Mouse (Mus musculus) stomach, embryonic 14.5 days (tissue): Measurements from ENCODE around the gene Phgdh. TPM values are rescaled to one million over a fixed set of nuclear protein-coding genes. Genes with fewer than 3 reads are reported as not detected.

Source experiments
- ATAC-seq: fragments of 200-750 bp; cut with Nextera tagmentation; 2 replicates; pipeline ENCODE4 v1.8.0; 2017; ENCODE audit warnings: low read depth, moderate TSS enrichment; ENCODE audit not compliant: insufficient number of reproducible peaks, insufficient read depth, low FRiP score
- H3K27ac ChIP-seq: fragments of 300-500 bp; sonication (generic); 2 replicates; pipeline ENCODE4 v1.5.1; 2014; ENCODE audit warnings: mild to moderate bottlenecking, low read length, moderate library complexity, mixed read lengths
- H3K27me3 ChIP-seq: fragments of 300-500 bp; sonication (generic); 2 replicates; pipeline ENCODE4 v1.6.1; 2014; ENCODE audit warnings: low read length, control low read depth, mixed read lengths; ENCODE audit not compliant: control insufficient read depth, insufficient read depth
- H3K36me3 ChIP-seq: fragments of 300-500 bp; sonication (generic); 2 replicates; pipeline ENCODE4 v1.6.1; 2014; ENCODE audit warnings: mild to moderate bottlenecking, control low read depth, low read length, moderate library complexity, mixed read lengths; ENCODE audit not compliant: control insufficient read depth, insufficient read depth
- H3K4me1 ChIP-seq: fragments of 300-500 bp; sonication (generic); 2 replicates; pipeline ENCODE4 v1.6.1; 2014; ENCODE audit warnings: low read length, control low read depth, mixed read lengths; ENCODE audit not compliant: control insufficient read depth, insufficient read depth
- H3K4me2 ChIP-seq: fragments of 300-500 bp; sonication (generic); replicated peaks from 2 replicates; pipeline ENCODE4 v1.6.1; 2014; ENCODE audit warnings: low read depth, low read length, control low read depth
- H3K4me3 ChIP-seq: fragments of 300-500 bp; sonication (generic); 2 replicates; pipeline ENCODE4 v1.5.1; 2014; ENCODE audit warnings: low read depth, low read length, control low read depth
- H3K9ac ChIP-seq: fragments of 300-500 bp; sonication (generic); replicated peaks from 2 replicates; pipeline ENCODE4 v1.6.1; 2014; ENCODE audit warnings: low read depth, mild to moderate bottlenecking, control low read depth, low read length, moderate library complexity, mixed read lengths
- H3K9me3 ChIP-seq: fragments of 300-500 bp; sonication (generic); 2 replicates; pipeline ENCODE4 v1.6.1; 2016; ENCODE audit warnings: low read depth, low read length, control low read depth; ENCODE audit not compliant: control insufficient read depth
- WGBS: fragments of 180-500 bp; shearing (Covaris S2); extraction: QIAGEN DNeasy Blood & Tissue Kit; methylation state at CpG from one replicate; pipeline ENCODE4 v1.1.7; 2014; 5-methylcytosine and 5-hydroxymethylcytosine counted together
- polyA plus RNA-seq: library from polyadenylated mRNA; unstranded; fragments of >200 nt; fragmentation: Nextera tagmentation; extraction: Ambion mirVana; gene quantifications from 2 replicates; pipeline ENCODE4 v1.2.1, GENCODE M21; 2014

Phgdh gene
- polyA plus RNA-seq, 1 experiment from 2014 or later: 175 TPM

DNA sequence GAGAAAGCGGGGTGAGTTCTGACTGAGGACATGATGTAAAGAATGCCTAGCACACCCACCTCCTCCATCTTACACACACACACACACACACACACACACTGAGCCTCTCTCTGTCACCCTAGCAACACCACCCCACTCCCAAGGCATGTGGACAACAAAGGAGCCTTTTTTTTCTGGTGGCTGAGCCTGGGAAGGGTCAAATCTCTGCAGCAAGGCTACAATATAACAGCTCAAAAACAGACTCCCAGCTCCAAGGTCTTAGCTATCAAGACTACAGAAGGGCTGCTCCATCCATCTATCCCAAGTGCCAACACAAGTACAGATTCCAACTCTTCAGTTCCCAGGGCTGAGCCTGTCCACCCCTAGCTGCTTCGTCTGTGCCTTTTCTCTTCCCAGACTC lies 20.6 kb downstream of the Phgdh start:
- H3K4me2 ChIP-seq: no peak overlapping the region
- no peak overlapping the region for H3K4me3 ChIP-seq
- ATAC-seq: no peak
- WGBS: 79% methylated on average over 2 of the region's 2 CpGs
- H3K27ac ChIP-seq: no peak overlapping the region
- no peaks in the 10 kb centered on the region for H3K9me3 ChIP-seq
- H3K4me1 ChIP-seq: peaks cover 5% of the 10 kb centered on the region; the same call in 1 of the 2 replicates
- H3K9ac ChIP-seq: no peak overlapping the region
- H3K27me3 ChIP-seq: no peaks in the 10 kb centered on the region
- H3K36me3 ChIP-seq: peaks cover 15% of the 10 kb centered on the region

DNA sequence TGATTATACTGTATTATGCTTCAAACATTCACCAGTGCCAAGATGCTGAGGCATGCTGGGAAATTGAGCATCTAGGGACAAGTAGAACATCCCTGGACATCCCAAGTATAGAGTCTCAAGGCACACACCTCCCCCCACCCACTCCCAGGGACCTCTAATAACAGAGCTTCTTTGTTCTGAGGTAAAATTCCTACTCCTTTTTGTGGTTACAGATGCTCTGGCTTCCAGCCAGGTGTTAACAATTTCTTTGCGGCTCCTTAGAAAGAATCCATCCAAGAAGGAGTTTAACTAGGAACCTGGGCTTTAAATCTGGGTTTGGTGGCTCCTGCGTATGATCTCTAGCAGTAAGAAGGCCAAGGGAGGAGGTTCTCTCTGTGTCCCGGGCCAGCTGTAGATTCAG lies 22.6 kb downstream of the Phgdh start:
- H3K4me3 ChIP-seq: no peak overlapping the region
- ATAC-seq: no peak
- no peak overlapping the region for H3K4me2 ChIP-seq
- H3K9ac ChIP-seq: no peak overlapping the region
- H3K27ac ChIP-seq: no peak overlapping the region
- no peaks in the 10 kb centered on the region for H3K27me3 ChIP-seq
- H3K9me3 ChIP-seq: no peaks in the 10 kb centered on the region
- H3K4me1 ChIP-seq: peaks cover 5% of the 10 kb centered on the region; the same call in 1 of the 2 replicates
- WGBS: 54% methylated on average over 3 of the region's 3 CpGs
- H3K36me3 ChIP-seq: peaks cover 20% of the 10 kb centered on the region

DNA sequence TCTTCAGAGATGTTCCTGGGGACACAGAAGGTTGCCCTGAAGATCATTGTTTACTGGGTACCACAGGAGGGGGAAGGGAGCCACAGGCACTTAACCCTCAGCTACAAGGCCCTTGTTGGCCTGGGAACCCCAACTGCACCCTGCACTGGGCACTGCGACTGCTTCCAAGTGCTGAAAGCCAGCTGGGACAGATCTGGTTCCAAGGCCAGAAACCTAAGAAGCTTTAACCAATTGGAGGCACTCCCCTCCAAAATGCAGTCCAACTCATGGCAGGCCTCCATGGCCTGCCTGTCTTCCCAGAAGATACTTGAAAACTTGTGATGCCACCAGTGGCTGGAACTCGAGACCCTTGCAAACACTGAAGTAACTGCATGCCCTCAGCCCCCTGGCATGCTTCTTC lies 24.6 kb downstream of the Phgdh start:
- H3K9ac ChIP-seq: no peak overlapping the region
- no peak overlapping the region for H3K4me3 ChIP-seq
- H3K27me3 ChIP-seq: no peaks in the 10 kb centered on the region
- H3K9me3 ChIP-seq: no peaks in the 10 kb centered on the region
- 78% methylated on average over 2 of the region's 2 CpGs for WGBS
- no peak overlapping the region for H3K4me2 ChIP-seq
- ATAC-seq: no peak
- no peak overlapping the region for H3K27ac ChIP-seq
- H3K36me3 ChIP-seq: peaks cover 17% of the 10 kb centered on the region
- H3K4me1 ChIP-seq: peaks cover 5% of the 10 kb centered on the region; the same call in 1 of the 2 replicates

DNA sequence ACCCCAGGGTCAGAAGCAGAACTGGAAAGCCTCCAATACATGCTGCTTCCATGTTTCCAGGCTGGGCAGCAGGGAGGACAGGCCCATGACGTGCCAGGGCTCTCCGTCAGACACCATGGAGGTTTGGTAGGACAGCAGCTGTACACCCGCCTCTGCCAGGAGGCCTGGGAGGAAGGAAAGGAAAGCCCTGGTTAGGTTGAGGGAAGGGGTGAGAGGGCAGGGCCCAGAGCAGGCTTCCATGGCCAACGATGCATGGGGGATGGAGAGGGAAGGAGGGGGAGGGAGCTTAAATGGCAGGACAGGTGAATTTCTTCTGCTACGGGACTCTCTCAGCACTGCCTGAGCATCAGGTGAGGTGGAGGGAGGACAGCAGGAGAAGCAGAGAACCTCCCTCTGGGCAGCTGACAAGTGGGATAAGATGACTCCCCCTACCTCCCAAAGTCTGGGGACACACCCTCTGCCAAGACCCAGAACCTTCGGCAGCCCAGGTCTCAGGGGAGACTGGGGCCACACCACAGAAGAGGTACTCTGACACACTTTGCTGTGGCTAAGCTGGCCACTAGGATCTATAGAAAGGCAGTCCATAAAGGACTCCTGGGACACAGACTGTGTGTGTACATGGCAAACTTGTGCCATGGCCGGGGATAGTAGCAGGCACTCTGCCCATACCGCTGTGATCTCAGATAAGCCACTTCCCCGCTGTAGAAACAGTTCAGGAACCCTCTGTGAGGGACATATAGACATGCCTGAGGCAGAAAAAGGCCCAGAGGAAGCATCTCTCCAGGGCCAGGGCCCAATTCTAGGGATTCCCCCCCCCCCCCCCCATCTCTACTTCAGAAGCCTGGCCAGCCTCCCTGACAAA lies 26.3 kb downstream of the Phgdh start:
- peaks cover 16% of the 10 kb centered on the region for H3K36me3 ChIP-seq
- no peak overlapping the region for H3K9ac ChIP-seq
- H3K9me3 ChIP-seq: no peaks in the 10 kb centered on the region
- WGBS: 85% methylated on average over 9 of the region's 9 CpGs
- no peaks in the 10 kb centered on the region for H3K27me3 ChIP-seq
- H3K4me2 ChIP-seq: no peak overlapping the region
- peaks cover 5% of the 10 kb centered on the region; the same call in 1 of the 2 replicates for H3K4me1 ChIP-seq
- no peak overlapping the region for H3K27ac ChIP-seq
- H3K4me3 ChIP-seq: no peak overlapping the region
- no peak; the same call in 1 of the 2 replicates for ATAC-seq

DNA sequence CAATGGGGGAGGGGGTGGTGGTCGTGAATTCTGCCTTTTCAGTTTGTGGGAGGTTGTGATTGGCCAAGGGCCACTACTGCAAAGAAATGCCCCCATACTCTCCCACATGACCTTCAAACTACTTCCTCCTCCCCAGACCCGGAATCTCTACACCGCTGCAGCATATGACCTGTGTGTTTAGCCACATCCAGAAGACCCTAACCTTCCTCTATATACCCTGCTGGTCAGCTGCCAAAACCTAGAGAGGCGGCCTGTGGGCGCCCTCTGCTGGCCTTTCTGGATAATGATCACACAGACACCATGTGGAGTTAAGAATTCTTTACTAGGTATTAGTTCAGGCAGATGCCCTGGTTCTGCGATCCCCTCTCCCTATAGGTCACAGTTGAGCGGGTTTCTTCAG lies 26.9 kb downstream of the Phgdh start:
- peak; percentile 47; the same call in 1 of the 2 replicates for ATAC-seq
- H3K4me2 ChIP-seq: no peak overlapping the region
- no peak overlapping the region for H3K4me3 ChIP-seq
- WGBS: 34% methylated on average over 6 of the region's 7 CpGs
- peaks cover 5% of the 10 kb centered on the region; the same call in 1 of the 2 replicates for H3K4me1 ChIP-seq
- H3K9me3 ChIP-seq: no peaks in the 10 kb centered on the region
- no peak overlapping the region for H3K9ac ChIP-seq
- H3K36me3 ChIP-seq: peaks cover 12% of the 10 kb centered on the region
- H3K27me3 ChIP-seq: no peaks in the 10 kb centered on the region
- no peak overlapping the region for H3K27ac ChIP-seq

DNA sequence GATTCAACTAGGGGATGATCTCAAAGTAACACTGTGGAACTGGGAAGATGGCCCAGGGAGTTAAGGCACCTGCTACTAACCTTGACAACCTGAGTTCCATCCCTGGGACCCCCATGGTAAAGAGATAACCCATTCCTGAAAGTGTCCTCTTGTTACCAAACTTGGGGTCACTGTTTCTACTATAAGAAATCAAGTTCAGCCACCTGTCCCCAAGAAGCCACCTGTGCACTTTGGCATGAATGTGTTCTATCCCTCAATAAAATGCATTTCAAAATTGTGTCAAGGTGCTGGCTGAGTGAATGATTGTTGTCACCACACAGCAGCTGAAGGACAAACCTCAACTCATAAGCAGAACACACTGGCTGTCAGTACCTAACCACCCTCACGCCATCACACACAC lies 29.3 kb downstream of the Phgdh start:
- H3K36me3 ChIP-seq: peaks cover 8% of the 10 kb centered on the region; the same call in 1 of the 2 replicates
- WGBS: 79% methylated on average over 1 of the region's 1 CpGs

DNA sequence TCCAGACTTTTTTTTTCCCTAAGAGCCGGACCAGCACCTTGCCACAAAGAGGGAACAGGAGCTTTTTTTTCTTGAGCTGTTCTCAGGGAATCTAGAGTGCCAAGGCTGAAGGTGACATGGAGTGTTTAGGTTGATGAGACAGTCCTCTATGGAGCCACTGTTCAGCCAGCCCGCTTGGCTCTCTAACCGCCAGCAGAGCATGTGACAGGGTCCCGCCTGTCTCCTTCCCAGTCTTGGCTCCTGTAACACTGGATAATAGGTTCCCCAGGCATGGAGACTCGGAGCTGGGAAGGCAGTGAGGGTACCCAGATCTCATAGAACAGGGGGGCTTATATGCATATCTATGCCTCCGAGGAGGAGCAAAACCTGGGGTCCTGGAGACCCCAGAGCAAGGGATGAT lies 31.2 kb downstream of the Phgdh start:
- no peak overlapping the region for H3K4me3 ChIP-seq
- no peaks in the 10 kb centered on the region for H3K9me3 ChIP-seq
- H3K27me3 ChIP-seq: no peaks in the 10 kb centered on the region
- H3K36me3 ChIP-seq: peaks cover 2% of the 10 kb centered on the region; the same call in 1 of the 2 replicates
- no peak for ATAC-seq
- WGBS: 87% methylated on average over 6 of the region's 6 CpGs
- H3K9ac ChIP-seq: no peak overlapping the region
- no peak overlapping the region for H3K27ac ChIP-seq
- no peak overlapping the region for H3K4me2 ChIP-seq
- no peaks in the 10 kb centered on the region for H3K4me1 ChIP-seq

More for the DNA sequence above, 29.3 kb downstream of the Phgdh start:
- Histone ChIP-seq H3K4me2 (no peak overlapping the region), H3K4me1 (no peaks in the 10 kb centered on the region), H3K27me3 (no peaks in the 10 kb centered on the region), H3K27ac (no peak overlapping the region), H3K9me3 (no peaks in the 10 kb centered on the region), H3K9ac (no peak overlapping the region), H3K4me3 (no peak overlapping the region)
- ATAC-seq: no peak

DNA sequence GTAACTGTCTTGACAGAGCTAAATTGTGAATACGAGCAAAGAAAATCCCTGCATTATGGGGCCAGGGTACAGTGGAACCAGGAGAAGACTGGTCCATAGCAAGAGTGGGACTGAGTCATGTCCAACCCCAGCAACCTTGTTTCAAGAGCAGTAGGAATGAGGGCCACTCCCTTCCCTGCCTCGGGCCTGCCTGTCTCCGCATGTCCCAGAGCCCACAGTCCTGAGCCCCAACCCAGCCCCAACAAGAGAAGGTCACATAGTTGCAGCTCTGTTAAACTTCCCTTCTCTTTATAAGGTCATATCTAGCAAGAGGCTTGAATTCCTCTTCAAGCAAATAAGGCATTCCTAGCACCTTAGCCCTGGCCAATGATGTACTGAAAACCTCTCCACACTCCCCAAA lies 38.0 kb downstream of the Phgdh start:
- H3K4me2 ChIP-seq: no peak overlapping the region
- H3K9ac ChIP-seq: no peak overlapping the region
- no peak for ATAC-seq
- no peaks in the 10 kb centered on the region for H3K27me3 ChIP-seq
- no peaks in the 10 kb centered on the region for H3K4me1 ChIP-seq
- WGBS: 92% methylated on average over 3 of the region's 3 CpGs
- H3K4me3 ChIP-seq: no peak overlapping the region
- H3K36me3 ChIP-seq: no peaks in the 10 kb centered on the region
- H3K9me3 ChIP-seq: no peaks in the 10 kb centered on the region
- no peak overlapping the region for H3K27ac ChIP-seq
